Mouse (Mus musculus): ENCODE measurements around the gene Esm1.

- no peak for TF ChIP-seq POLR2A (IDR thresholded peaks at IDR 0.05; ENCODE audit: insufficient read length, low read depth)
- TF ChIP-seq E2F4 (IDR thresholded peaks at IDR 0.05; ENCODE audit: insufficient read depth): no peak
- TF ChIP-seq MAX (IDR thresholded peaks at IDR 0.05; ENCODE audit: low read depth): no peak
- no peak for TF ChIP-seq TCF3 (IDR thresholded peaks at IDR 0.05; ENCODE audit: insufficient read length, low read depth)
- no peak for TF ChIP-seq USF1 (IDR thresholded peaks at IDR 0.05; ENCODE audit: low read depth)
- no peak for TF ChIP-seq TCF12 (IDR thresholded peaks at IDR 0.05; ENCODE audit: insufficient read depth, poor library complexity, severe bottlenecking)
- no peak for TF ChIP-seq POLR2AphosphoS2 (IDR thresholded peaks at IDR 0.05; ENCODE audit: insufficient read length, low read depth)
- TF ChIP-seq REST (IDR thresholded peaks at IDR 0.05; ENCODE audit: insufficient read depth, insufficient read length): no peak
- TF ChIP-seq MYOD1 (IDR thresholded peaks at IDR 0.05; ENCODE audit: control insufficient read depth in 1 of 3, insufficient read length in 2 of 3, low read depth in 2 of 3): no peak
- no peak for TF ChIP-seq CEBPB (IDR thresholded peaks at IDR 0.05; ENCODE audit: insufficient read depth, poor library complexity, severe bottlenecking)
- no peak for TF ChIP-seq MYOG (IDR thresholded peaks at IDR 0.05; ENCODE audit: control insufficient read depth in 1 of 3, insufficient read depth in 1 of 3, insufficient read length in 2 of 3, low read depth in 2 of 3)
Observed at GRCm38 (mm10) chr13:113174162-113174561, 35.3 kb upstream of the Esm1 start.
